Comparison of ENCODE assay signal across 8 mouse cellular contexts in genomic region chr1:125559721-125560120, GRCm38 (mm10). TPM values are rescaled to one million over a fixed set of nuclear protein-coding genes. Genes with fewer than 3 reads are reported as not detected.
A peak's percentile ranks its signal among the peaks of the same experiment; 100 is the strongest.
DNase-seq lines count a peak whose midpoint lies in the region; ATAC-seq and TF ChIP-seq lines count a peak whose summit lies in the region.

No protein-coding gene starts in this region.

- no peak for TF ChIP-seq CTCF in cortical plate, adult 2 months (IDR thresholded peaks at IDR 0.05; ENCODE audit: extremely low read depth, insufficient read depth, low read length)

- no peaks in the 10 kb centered on the region for H3K9me3 ChIP-seq in kidney, embryonic 16.5 days (ENCODE audit: low read length)
- H3K9me3 ChIP-seq in intestine, embryonic 14.5 days (ENCODE audit: control insufficient read depth, low read length), result no peaks in the 10 kb centered on the region
- no peaks in the 10 kb centered on the region for H3K9me3 ChIP-seq in neural tube, embryonic 12.5 days

- H3K27ac ChIP-seq in kidney, embryonic 16.5 days (ENCODE audit: low read length), result peak overlapping the region; percentile 97
- H3K27ac ChIP-seq in cortical plate, adult 2 months (ENCODE audit: insufficient read depth, low read length), result peak overlapping the region; percentile 82
- peak overlapping the region; percentile 95 for H3K27ac ChIP-seq in intestine, embryonic 14.5 days (ENCODE audit: low read depth)
- H3K27ac ChIP-seq in neural tube, embryonic 12.5 days, result peak overlapping the region; percentile 66

- WGBS in kidney, embryonic 16.5 days, result 5% methylated on average over 2 of the region's 2 CpGs
- WGBS in intestine, embryonic 14.5 days, result 4% methylated on average over 2 of the region's 2 CpGs
- WGBS in neural tube, embryonic 12.5 days, result 18% methylated on average over 2 of the region's 2 CpGs

- ATAC-seq in kidney, embryonic 16.5 days (ENCODE audit: low FRiP score, low TSS enrichment), result no peak
- ATAC-seq in intestine, embryonic 14.5 days (replicated peaks; ENCODE audit: low FRiP score, low TSS enrichment, low read depth), result no peak
- ATAC-seq in neural tube, embryonic 12.5 days (ENCODE audit: low FRiP score, low read depth), result no peak

- H3K4me3 ChIP-seq in kidney, embryonic 16.5 days (ENCODE audit: low read length), result peak overlapping the region; percentile 94
- peak overlapping the region; percentile 70 for H3K4me3 ChIP-seq in cortical plate, adult 2 months (ENCODE audit: insufficient read depth, low read length)
- peak overlapping the region; percentile 83 for H3K4me3 ChIP-seq in intestine, embryonic 14.5 days (ENCODE audit: low read depth, low read length)
- H3K4me3 ChIP-seq in neural tube, embryonic 12.5 days, result peak overlapping the region; percentile 74

- TF ChIP-seq POLR2A in cortical plate, adult 2 months (IDR thresholded peaks at IDR 0.05; ENCODE audit: extremely low read depth, insufficient read depth, low read length), result no peak

- H3K36me3 ChIP-seq in kidney, embryonic 16.5 days (ENCODE audit: insufficient read depth, low read length), result peaks cover 3% of the 10 kb centered on the region; the same call in 1 of the 2 replicates
- H3K36me3 ChIP-seq in intestine, embryonic 14.5 days (ENCODE audit: control insufficient read depth, insufficient read depth, low read length), result peaks cover 12% of the 10 kb centered on the region; the same call in 1 of the 2 replicates
- no peaks in the 10 kb centered on the region for H3K36me3 ChIP-seq in neural tube, embryonic 12.5 days

- H3K4me1 ChIP-seq in kidney, embryonic 16.5 days (ENCODE audit: insufficient read depth, low read length), result peaks cover 16% of the 10 kb centered on the region
- H3K4me1 ChIP-seq in cortical plate, adult 2 months (ENCODE audit: control insufficient read depth, insufficient read depth, low read length), result peaks cover 2% of the 10 kb centered on the region; the same call in 1 of the 2 replicates
- H3K4me1 ChIP-seq in intestine, embryonic 14.5 days (replicated peaks; ENCODE audit: control insufficient read depth, insufficient read depth, low read length), result no peaks in the 10 kb centered on the region; the same call in 1 of the 2 replicates
- H3K4me1 ChIP-seq in neural tube, embryonic 12.5 days, result peaks cover 7% of the 10 kb centered on the region; the same call in 1 of the 2 replicates

- DNase-seq in kidney, postnatal 36 days, result no peak
- no peak for DNase-seq in intestine, embryonic 14.5 days (ENCODE audit: low spot score)
- no peak for DNase-seq in urinary bladder, postnatal 25 days (ENCODE audit: low spot score)
- no peak for DNase-seq in spleen, postnatal 14 days (ENCODE audit: low spot score in 2 of 2)
- DNase-seq in layer of hippocampus, adult 9-11 months, result no peak

- H3K9ac ChIP-seq in kidney, embryonic 16.5 days (replicated peaks; ENCODE audit: low read length), result peak overlapping the region; percentile 93
- peak overlapping the region; percentile 89 for H3K9ac ChIP-seq in intestine, embryonic 14.5 days (ENCODE audit: low read length)
- peak overlapping the region; percentile 89 for H3K9ac ChIP-seq in neural tube, embryonic 12.5 days

- H3K4me2 ChIP-seq in kidney, embryonic 16.5 days (replicated peaks; ENCODE audit: low read depth, low read length), result peak overlapping the region; percentile 81
- H3K4me2 ChIP-seq in intestine, embryonic 14.5 days (ENCODE audit: low read length), result peak overlapping the region; percentile 59
- H3K4me2 ChIP-seq in neural tube, embryonic 12.5 days (replicated peaks), result peak overlapping the region; percentile 76

- no peaks in the 10 kb centered on the region for H3K27me3 ChIP-seq in kidney, embryonic 16.5 days (ENCODE audit: insufficient read depth, low read length)
- H3K27me3 ChIP-seq in intestine, embryonic 14.5 days (replicated peaks; ENCODE audit: control insufficient read depth, insufficient read depth, low read length), result no peaks in the 10 kb centered on the region
- H3K27me3 ChIP-seq in neural tube, embryonic 12.5 days (replicated peaks), result no peaks in the 10 kb centered on the region

RNA-seq across cellular contexts. Expression of gene Slc35f5, which starts 0.7 kb away (rescaled TPM):
- 56.1 and 59.6 TPM in 2 replicates for polyA plus RNA-seq in kidney, embryonic 16.5 days (2015; fragmentation: Nextera tagmentation; extraction: Ambion mirVana)
- polyA plus RNA-seq in cortical plate, adult 2 months (2012; rRNA removed), result 20.1 and 21.9 TPM in 2 replicates
- 49.1 and 51.4 TPM in 2 replicates for polyA plus RNA-seq in intestine, embryonic 14.5 days (2014; fragmentation: Nextera tagmentation; extraction: Ambion mirVana)
- 28.3 and 30.8 TPM in 2 replicates for polyA plus RNA-seq in neural tube, embryonic 12.5 days (2016; fragmentation: Nextera tagmentation; extraction: Ambion mirVana)
